Mouse (Mus musculus) midbrain, embryonic 15.5 days (tissue): ENCODE results near the gene Psg20. TPM values are rescaled to one million over a fixed set of nuclear protein-coding genes. Genes with fewer than 3 reads are reported as not detected.
"Not testable (repeated sequence)": the region's sequence is repeated elsewhere in the genome, so short reads cannot be mapped to it uniquely, and the experiment has no call there.

ENCODE experiments used
- ATAC-seq: fragments of 200-750 bp; cut with Nextera tagmentation; replicated peaks from 2 replicates; pipeline ENCODE4 v1.8.0; 2017; ENCODE audit warnings: moderate TSS enrichment
- H3K27ac ChIP-seq: fragments of 300-500 bp; sonication (generic); 2 replicates; pipeline ENCODE4 v1.5.1; 2015; ENCODE audit warnings: mild to moderate bottlenecking, inconsistent platforms
- H3K27me3 ChIP-seq: fragments of 300-500 bp; sonication (generic); replicated peaks from 2 replicates; pipeline ENCODE4 v1.6.1; 2015; ENCODE audit warnings: inconsistent platforms
- H3K36me3 ChIP-seq: fragments of 300-500 bp; sonication (generic); replicated peaks from 2 replicates; pipeline ENCODE4 v1.6.1; 2015; ENCODE audit warnings: inconsistent platforms
- H3K4me1 ChIP-seq: fragments of 300-500 bp; sonication (generic); 2 replicates; pipeline ENCODE4 v1.6.1; 2015; ENCODE audit warnings: inconsistent platforms
- H3K4me2 ChIP-seq: fragments of 300-500 bp; sonication (generic); 2 replicates; pipeline ENCODE4 v1.6.1; 2015; ENCODE audit warnings: inconsistent platforms, mild to moderate bottlenecking, moderate library complexity
- H3K4me3 ChIP-seq: fragments of 300-500 bp; sonication (generic); 2 replicates; pipeline ENCODE4 v1.5.1; 2015; ENCODE audit warnings: mild to moderate bottlenecking, inconsistent platforms
- H3K9ac ChIP-seq: fragments of 300-500 bp; sonication (generic); 2 replicates; pipeline ENCODE4 v1.6.1; 2015; ENCODE audit warnings: mild to moderate bottlenecking, inconsistent platforms
- H3K9me3 ChIP-seq: fragments of 300-500 bp; sonication (generic); 2 replicates; pipeline ENCODE4 v1.6.1; 2016; ENCODE audit warnings: inconsistent platforms
- WGBS: fragments of 180-500 bp; shearing (Covaris S2); methylation state at CpG from one replicate; pipeline ENCODE4 v1.1.7; 2015; ENCODE audit warnings: mixed read lengths; 5-methylcytosine and 5-hydroxymethylcytosine counted together
- polyA plus RNA-seq: library from polyadenylated mRNA; unstranded; fragments of >200 nt; fragmentation: Nextera tagmentation; extraction: Ambion mirVana; gene quantifications from 2 replicates; pipeline ENCODE4 v1.2.1, GENCODE M21; 2015

Psg20 gene
- not detected in 2 replicates for polyA plus RNA-seq

DNA sequence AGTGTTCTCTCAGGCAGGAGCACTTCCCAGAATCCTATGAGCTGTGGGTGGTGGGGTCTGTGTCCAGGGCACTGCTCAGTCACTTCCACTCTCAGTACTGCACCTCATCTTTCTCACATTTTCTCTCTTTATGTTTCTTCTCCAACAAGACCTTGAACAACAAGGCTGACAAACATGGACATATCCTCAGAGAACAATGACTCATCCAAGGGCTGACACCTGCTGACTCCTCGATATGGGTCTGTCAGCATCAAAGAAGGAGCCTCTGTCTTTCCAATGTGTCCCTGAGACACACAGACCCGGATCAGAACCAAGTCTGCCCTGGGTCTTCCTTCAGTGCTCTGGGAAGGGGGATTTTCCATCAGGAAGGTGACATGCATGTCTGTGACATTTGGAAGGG is at the start of gene Psg20:
Gene Psg20, minus strand, starts transcription at position 101 of the 400 bp plus-strand sequence.
- H3K9me3 ChIP-seq, result no peaks in the 10 kb centered on the region
- no peak within 1 kb of the TSS for H3K9ac ChIP-seq
- ATAC-seq, result no peak
- H3K4me3 ChIP-seq, result no peak within 1 kb of the TSS
- H3K4me2 ChIP-seq, result no peak within 1 kb of the TSS
- no peak within 1 kb of the TSS for H3K27ac ChIP-seq
- H3K27me3 ChIP-seq, result no peaks in the 10 kb centered on the region
- H3K36me3 ChIP-seq, result no peaks in the 10 kb centered on the region
- H3K4me1 ChIP-seq, result no peaks in the 10 kb centered on the region
- 66% methylated on average over 2 of the region's 2 CpGs for WGBS

- no peaks in the 10 kb centered on the region for H3K27me3 ChIP-seq
- no peaks in the 10 kb centered on the region for H3K9me3 ChIP-seq
Observed at GRCm38 (mm10) chr7:18734451-18734850, 48.5 kb upstream of the Psg20 start.

GRCm38 (mm10) chr7:18733111-18733510 is 47.1 kb upstream of the Psg20 start:
- no peaks in the 10 kb centered on the region for H3K27me3 ChIP-seq
- no peaks in the 10 kb centered on the region for H3K36me3 ChIP-seq
- H3K4me3 ChIP-seq, result no peak overlapping the region
- no peak overlapping the region for H3K9ac ChIP-seq
- no peak overlapping the region for H3K4me2 ChIP-seq
- no peak for ATAC-seq
- H3K9me3 ChIP-seq, result no peaks in the 10 kb centered on the region
- H3K4me1 ChIP-seq, result no peaks in the 10 kb centered on the region
- H3K27ac ChIP-seq, result no peak overlapping the region

More at GRCm38 (mm10) chr7:18734451-18734850, 48.5 kb upstream of the Psg20 start:
- Histone ChIP-seq H3K9ac (no peak overlapping the region), H3K4me1 (no peaks in the 10 kb centered on the region), H3K4me3 (no peak overlapping the region), H3K27ac (no peak overlapping the region), H3K4me2 (no peak overlapping the region), H3K36me3 (no peaks in the 10 kb centered on the region)
- no peak for ATAC-seq
- WGBS, result 90% methylated on average over 1 of the region's 1 CpGs

GRCm38 (mm10) chr7:18728391-18728790 is 42.4 kb upstream of the Psg20 start:
- whole genome bisulfite sequencing, result 84% methylated on average over 1 of the region's 1 CpGs
- no peaks in the 10 kb centered on the region for H3K27me3 ChIP-seq
- H3K36me3 ChIP-seq, result no peaks in the 10 kb centered on the region
- ATAC-seq, result no peak
- no peaks in the 10 kb centered on the region for H3K4me1 ChIP-seq
- no peak overlapping the region for H3K27ac ChIP-seq
- no peak overlapping the region for H3K4me2 ChIP-seq
- H3K9me3 ChIP-seq, result no peaks in the 10 kb centered on the region
- H3K4me3 ChIP-seq, result no peak overlapping the region
- no peak overlapping the region for H3K9ac ChIP-seq

DNA sequence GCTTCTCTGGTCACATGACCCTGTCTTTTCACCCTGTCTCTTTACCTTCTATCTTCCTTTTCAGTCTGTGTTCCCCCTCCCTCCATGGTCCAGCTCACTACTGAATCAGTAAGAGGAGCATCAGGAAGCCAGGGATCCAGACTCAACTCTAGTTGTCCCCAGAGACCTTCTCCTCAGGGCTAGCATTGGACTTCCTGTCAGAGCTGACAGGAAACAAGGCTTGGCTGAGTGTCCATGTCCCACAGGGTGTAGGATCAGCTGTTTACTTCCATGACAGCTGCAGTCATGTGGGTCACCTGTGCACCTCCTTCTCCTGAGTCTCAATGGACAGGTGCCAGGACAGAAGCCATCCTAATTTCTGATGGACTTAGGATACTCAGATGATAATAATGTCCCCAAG is 39.9 kb upstream of the Psg20 start:
- H3K27ac ChIP-seq, H3K9me3 ChIP-seq, H3K9ac ChIP-seq, H3K27me3 ChIP-seq, H3K36me3 ChIP-seq, ATAC-seq, H3K4me2 ChIP-seq, H3K4me3 ChIP-seq, H3K4me1 ChIP-seq: not testable (repeated sequence)

GRCm38 (mm10) chr7:18724001-18724400 is 38.0 kb upstream of the Psg20 start:
- Histone ChIP-seq H3K4me1 (no peaks in the 10 kb centered on the region), H3K4me2 (no peak overlapping the region), H3K36me3 (no peaks in the 10 kb centered on the region), H3K9me3 (no peaks in the 10 kb centered on the region), H3K4me3 (no peak overlapping the region), H3K27me3 (no peaks in the 10 kb centered on the region), H3K9ac (no peak overlapping the region), H3K27ac (no peak overlapping the region)
- ATAC-seq, result no peak
- WGBS, result 85% methylated on average over 6 of the region's 6 CpGs

- ATAC-seq, result no peak
- WGBS, result 51% methylated on average over 2 of the region's 2 CpGs
- Histone ChIP-seq H3K4me1 (no peaks in the 10 kb centered on the region), H3K4me2 (no peak within 1 kb of the TSS), H3K27ac (no peak within 1 kb of the TSS), H3K9me3 (no peaks in the 10 kb centered on the region), H3K36me3 (no peaks in the 10 kb centered on the region), H3K9ac (no peak within 1 kb of the TSS), H3K4me3 (no peak within 1 kb of the TSS), H3K27me3 (no peaks in the 10 kb centered on the region)
Observed at GRCm38 (mm10) chr7:18717790-18718189, 31.8 kb upstream of the Psg20 start, which contains the start of gene Psg22. Psg22 (plus strand) TSS chr7:18718090.

DNA sequence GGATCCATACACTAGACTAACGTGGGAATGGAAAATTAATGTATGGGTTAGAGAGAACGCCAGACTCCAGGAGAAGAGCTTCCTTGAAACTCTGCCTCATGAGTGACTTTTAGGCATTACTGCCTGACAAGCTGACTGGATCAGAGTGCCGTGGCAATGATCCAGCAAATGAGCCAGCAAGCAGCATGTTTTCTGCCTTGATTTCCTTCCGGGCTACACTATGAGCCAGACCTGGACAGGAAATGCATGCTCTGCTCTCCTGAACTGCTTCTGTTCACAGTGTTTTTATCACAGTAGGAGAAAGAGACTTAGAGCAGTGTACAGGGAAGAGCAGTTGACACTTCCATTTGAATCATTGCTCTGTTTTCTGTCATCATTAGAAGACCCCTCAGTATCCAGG is 29.6 kb upstream of the Psg20 start:
- no peaks in the 10 kb centered on the region for H3K36me3 ChIP-seq
- H3K4me2 ChIP-seq, result no peak overlapping the region
- no peak overlapping the region for H3K9ac ChIP-seq
- H3K4me1 ChIP-seq, result no peaks in the 10 kb centered on the region
- no peak overlapping the region for H3K27ac ChIP-seq
- no peak overlapping the region for H3K4me3 ChIP-seq
- H3K27me3 ChIP-seq, result no peaks in the 10 kb centered on the region
- WGBS, result 52% methylated on average over 4 of the region's 4 CpGs
- ATAC-seq, result no peak
- H3K9me3 ChIP-seq, result no peaks in the 10 kb centered on the region

DNA sequence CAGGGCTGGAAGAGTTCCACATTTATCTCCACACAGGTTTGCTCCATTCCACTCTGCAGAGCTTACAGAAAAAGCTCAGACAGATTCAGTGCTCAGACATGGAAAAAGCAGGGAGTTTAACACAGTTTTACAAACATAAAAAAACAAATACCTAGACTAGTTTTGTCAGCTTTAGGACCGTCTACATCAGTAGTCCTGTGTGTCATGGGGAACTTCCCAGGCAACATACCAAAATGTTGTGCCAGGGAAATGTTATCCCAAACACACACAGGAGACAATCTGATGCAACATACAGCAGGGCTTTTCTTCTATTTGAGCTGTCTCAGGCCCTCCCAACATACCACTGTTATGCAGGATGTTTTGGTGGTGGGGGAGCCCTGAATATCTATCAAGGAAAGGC is 24.9 kb upstream of the Psg20 start:
- no peak for ATAC-seq
- WGBS, result 75% methylated on average over 1 of the region's 1 CpGs
- H3K27ac ChIP-seq, result no peak overlapping the region
- H3K4me2 ChIP-seq, result no peak overlapping the region
- H3K27me3 ChIP-seq, result no peaks in the 10 kb centered on the region
- H3K4me1 ChIP-seq, result no peaks in the 10 kb centered on the region
- no peaks in the 10 kb centered on the region for H3K36me3 ChIP-seq
- no peak overlapping the region for H3K9ac ChIP-seq
- no peaks in the 10 kb centered on the region for H3K9me3 ChIP-seq
- H3K4me3 ChIP-seq, result no peak overlapping the region

- H3K9me3 ChIP-seq, ATAC-seq, H3K36me3 ChIP-seq, H3K4me3 ChIP-seq, H3K4me1 ChIP-seq, H3K27ac ChIP-seq, H3K9ac ChIP-seq, H3K4me2 ChIP-seq, H3K27me3 ChIP-seq: not testable (repeated sequence)
- WGBS, result 77% methylated on average over 4 of the region's 4 CpGs
Observed at GRCm38 (mm10) chr7:18710331-18710730, 24.3 kb upstream of the Psg20 start.

GRCm38 (mm10) chr7:18685586-18685985 is 399 bp downstream of the Psg20 start:
- ATAC-seq, result no peak
- H3K9ac ChIP-seq, result no peak overlapping the region
- H3K4me1 ChIP-seq, result no peaks in the 10 kb centered on the region
- H3K4me2 ChIP-seq, result no peak overlapping the region
- H3K4me3 ChIP-seq, result no peak overlapping the region
- no peak overlapping the region for H3K27ac ChIP-seq
- H3K9me3 ChIP-seq, result no peaks in the 10 kb centered on the region
- no peaks in the 10 kb centered on the region for H3K27me3 ChIP-seq
- H3K36me3 ChIP-seq, result no peaks in the 10 kb centered on the region

GRCm38 (mm10) chr7:18679772-18680171 is 6.2 kb downstream of the Psg20 start:
- ATAC-seq, result no peak
- Histone ChIP-seq H3K4me2 (no peak overlapping the region), H3K4me3 (no peak overlapping the region), H3K36me3 (no peaks in the 10 kb centered on the region), H3K27me3 (no peaks in the 10 kb centered on the region), H3K4me1 (no peaks in the 10 kb centered on the region), H3K9ac (no peak overlapping the region), H3K27ac (no peak overlapping the region), H3K9me3 (no peaks in the 10 kb centered on the region)
- 44% methylated on average over 2 of the region's 2 CpGs for WGBS

- not testable (repeated sequence) for H3K9ac ChIP-seq, H3K4me1 ChIP-seq, H3K9me3 ChIP-seq, H3K4me2 ChIP-seq, H3K27me3 ChIP-seq, H3K4me3 ChIP-seq, H3K27ac ChIP-seq, ATAC-seq, H3K36me3 ChIP-seq
- WGBS, result 63% methylated on average over 2 of the region's 2 CpGs
Observed at GRCm38 (mm10) chr7:18656625-18657024, 29.4 kb downstream of the Psg20 start, which contains the start of gene Psg21. Psg21 (minus strand) TSS chr7:18656725.

- not testable (repeated sequence) for H3K4me3 ChIP-seq, H3K27ac ChIP-seq, H3K27me3 ChIP-seq, H3K4me1 ChIP-seq, H3K36me3 ChIP-seq, H3K9me3 ChIP-seq, H3K9ac ChIP-seq, ATAC-seq, H3K4me2 ChIP-seq
- 78% methylated on average over 8 of the region's 8 CpGs for WGBS
Observed at GRCm38 (mm10) chr7:18626921-18627320, 59.1 kb downstream of the Psg20 start.
